Mouse (Mus musculus): Measurements from ENCODE around the gene Cited4.

GRCm38 (mm10) chr4:120689317-120689716, 22.9 kb downstream of the Cited4 start:
- no peak for TF ChIP-seq EP300 (IDR thresholded peaks at IDR 0.05; ENCODE audit: insufficient read depth, low read depth, low read length)
- TF ChIP-seq POLR2A (IDR thresholded peaks at IDR 0.05; ENCODE audit: insufficient read depth, low read length), result no peak
- no peak for TF ChIP-seq CTCF (IDR thresholded peaks at IDR 0.05; ENCODE audit: low read depth, low read length)

All from ES-Bruce4 (cell line).